Mouse (Mus musculus) spleen, postnatal 4 days (tissue): ENCODE measurements around the gene 2310033P09Rik.
"Not testable (repeated sequence)": the region's sequence is repeated elsewhere in the genome, so short reads cannot be mapped to it uniquely, and the experiment has no call there.

Experiments used
- DNase-seq, 2 experiments: peaks; one replicate each; pipeline ENCODE4 v3.0.0; 2022; ENCODE audit warnings: low spot score in 2 of 2

The 2310033P09Rik gene

GRCm38 (mm10) chr11:59196230-59196629 lies 11.9 kb upstream of the 2310033P09Rik start:
- no peak for DNase-seq

DNA sequence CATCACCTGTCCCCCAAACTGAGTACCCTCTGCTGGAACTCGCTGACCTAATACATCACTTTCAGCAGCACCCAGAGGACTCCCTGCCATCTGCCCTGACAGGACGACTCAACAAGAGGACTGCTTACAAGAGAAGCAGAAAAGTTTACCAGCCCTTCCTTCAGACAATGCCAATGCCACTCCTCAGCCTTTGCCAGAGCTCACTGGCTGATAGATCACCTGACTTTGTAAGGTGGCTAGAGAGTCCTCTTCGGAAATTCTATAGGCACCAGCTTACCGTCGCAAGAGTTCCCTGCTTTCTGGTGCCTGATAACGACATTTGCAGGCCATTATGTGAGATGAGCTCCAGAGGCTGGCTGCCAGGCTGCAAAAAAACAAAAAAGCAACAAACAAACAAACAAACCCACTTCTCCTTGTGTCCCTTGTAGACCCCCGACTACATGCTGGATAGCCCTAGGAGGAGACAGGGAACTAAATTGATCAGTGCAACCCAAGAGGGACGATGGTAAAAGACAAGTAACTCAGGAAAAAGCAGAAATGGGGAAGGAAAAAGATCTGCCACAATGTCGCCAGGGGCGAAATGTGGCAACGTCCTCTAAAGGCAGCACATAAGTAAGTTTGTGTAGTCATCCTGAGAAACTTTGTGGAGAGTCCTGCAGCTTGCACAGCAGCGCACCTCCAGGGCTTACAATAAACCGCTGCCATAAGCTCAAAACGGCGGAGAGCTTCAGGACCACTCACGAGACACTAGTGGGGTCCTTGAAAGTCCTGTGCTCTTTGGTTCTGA lies 6.7 kb upstream of the 2310033P09Rik start:
- DNase-seq: peak in 1 of 2 experiments; percentile 61

- DNase-seq: peak; percentile 94 to 98
Observed at GRCm38 (mm10) chr11:59202081-59202995, 5.8 kb upstream of the 2310033P09Rik start, which contains the start of gene Mrpl55. Gene Mrpl55 (plus strand): TSS chr11:59202486.

GRCm38 (mm10) chr11:59209003-59209441 lies 901 bp downstream of the 2310033P09Rik start:
- DNase-seq: peak; percentile 78 to 88

- no peak for DNase-seq
Observed at GRCm38 (mm10) chr11:59209580-59209979, 1.5 kb downstream of the 2310033P09Rik start.

- DNase-seq: no peak
Observed at GRCm38 (mm10) chr11:59210020-59210419, 1.9 kb downstream of the 2310033P09Rik start.

DNA sequence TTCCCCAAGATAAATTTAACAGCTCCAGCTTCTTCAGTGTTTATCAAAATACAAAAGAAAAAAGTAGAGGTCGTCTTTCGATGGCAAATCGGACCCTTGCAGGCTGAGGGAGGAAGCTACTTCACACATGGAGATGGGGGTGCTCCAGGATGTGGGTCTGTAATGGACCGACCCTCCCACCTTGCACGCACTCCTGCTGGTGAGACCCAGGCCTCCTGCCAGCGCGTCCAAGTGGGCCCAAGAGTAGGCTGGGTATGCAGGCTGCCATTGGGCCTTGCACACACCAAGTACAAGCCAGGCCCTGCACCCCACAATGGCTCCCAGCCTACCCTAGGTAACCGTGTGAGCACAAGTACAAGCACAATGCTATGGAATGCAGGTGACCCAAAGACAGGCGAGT lies 3.4 kb downstream of the 2310033P09Rik start:
- DNase-seq: not testable (repeated sequence)

DNA sequence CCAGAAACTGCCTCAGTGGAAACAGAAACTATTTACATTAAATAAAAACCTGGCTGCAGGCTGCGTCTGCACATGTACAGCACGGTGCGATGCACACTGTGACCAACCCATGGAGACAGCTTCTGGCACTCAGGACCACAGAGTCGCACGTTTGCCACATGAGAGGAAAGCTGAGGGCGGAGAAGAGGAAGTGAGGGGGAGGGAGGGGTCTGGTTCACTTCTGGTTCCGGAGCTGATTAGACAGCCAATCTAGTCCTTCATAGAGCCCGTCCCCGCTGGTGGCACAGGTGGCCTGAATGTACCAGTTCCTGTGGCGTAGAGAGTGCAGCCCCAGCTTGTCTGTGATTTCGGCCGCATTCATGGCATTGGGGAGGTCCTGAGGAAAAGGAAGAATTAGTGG lies 4.2 kb downstream of the 2310033P09Rik start:
- peak; percentile 44 to 73 for DNase-seq

GRCm38 (mm10) chr11:59212892-59213494 lies 4.9 kb downstream of the 2310033P09Rik start:
- DNase-seq: no peak

GRCm38 (mm10) chr11:59216955-59217354 lies 8.8 kb downstream of the 2310033P09Rik start:
- no peak for DNase-seq

GRCm38 (mm10) chr11:59218389-59218998 lies 10.4 kb downstream of the 2310033P09Rik start:
- DNase-seq: no peak

GRCm38 (mm10) chr11:59219064-59219463 lies 10.9 kb downstream of the 2310033P09Rik start:
- DNase-seq: peak; percentile 52 to 78

GRCm38 (mm10) chr11:59221604-59222003 lies 13.5 kb downstream of the 2310033P09Rik start:
- DNase-seq: no peak

DNA sequence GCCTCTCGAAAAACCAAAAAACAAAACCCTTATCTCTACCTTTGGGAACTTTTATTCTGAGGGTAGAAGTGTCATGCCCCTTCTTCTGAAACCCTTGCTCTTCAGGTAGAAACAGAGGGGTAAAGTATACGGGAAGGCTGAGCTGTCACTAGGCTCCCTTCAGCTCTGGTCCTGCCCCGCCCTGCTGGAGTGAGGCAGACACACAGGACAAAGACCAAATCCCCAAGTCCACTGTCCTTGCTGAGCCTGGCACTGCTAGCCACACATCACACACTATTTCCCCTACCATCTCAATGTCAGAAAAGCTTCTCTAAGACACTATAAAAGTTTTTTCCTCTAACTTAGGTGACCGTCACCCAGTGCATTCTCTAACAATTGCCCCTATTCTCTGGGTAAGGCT lies 14.2 kb downstream of the 2310033P09Rik start:
- DNase-seq: no peak

DNA sequence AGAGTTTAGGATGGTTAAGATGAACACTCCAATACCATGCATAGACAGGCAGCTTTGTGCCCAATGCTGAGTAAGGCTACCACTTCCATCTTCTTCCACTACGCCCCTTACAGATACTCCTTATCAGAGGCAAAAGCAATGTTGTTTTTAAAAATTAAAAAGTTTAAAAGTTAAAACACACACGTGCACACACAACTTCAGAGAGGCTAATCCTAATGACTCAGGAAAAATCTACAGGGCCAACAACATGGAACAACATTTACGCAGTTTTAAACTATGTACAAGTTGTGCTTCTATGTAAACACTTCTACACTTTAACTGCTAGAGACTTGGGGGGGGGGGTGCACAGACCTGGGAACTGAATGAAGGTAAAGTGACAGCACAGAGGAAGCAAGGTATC lies 15.9 kb downstream of the 2310033P09Rik start:
- no peak for DNase-seq

DNA sequence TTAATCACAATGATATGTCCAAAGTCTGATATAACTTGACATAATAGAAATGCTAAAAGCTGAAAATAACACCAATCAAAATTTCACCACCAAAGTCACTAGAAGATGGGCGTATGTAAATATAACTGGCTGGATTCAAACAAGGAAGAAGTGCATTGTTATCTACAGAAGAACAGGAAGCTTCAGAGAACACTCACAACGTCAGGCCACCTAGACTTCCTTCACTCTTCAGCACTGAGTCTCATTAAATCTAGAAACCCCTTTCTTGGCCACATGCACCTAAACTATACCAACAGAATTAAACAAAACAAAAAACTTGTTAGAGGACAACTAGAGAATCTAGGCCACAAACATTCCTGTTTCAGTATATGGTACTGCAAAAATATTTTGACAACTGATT lies 16.3 kb downstream of the 2310033P09Rik start:
- no peak for DNase-seq

DNA sequence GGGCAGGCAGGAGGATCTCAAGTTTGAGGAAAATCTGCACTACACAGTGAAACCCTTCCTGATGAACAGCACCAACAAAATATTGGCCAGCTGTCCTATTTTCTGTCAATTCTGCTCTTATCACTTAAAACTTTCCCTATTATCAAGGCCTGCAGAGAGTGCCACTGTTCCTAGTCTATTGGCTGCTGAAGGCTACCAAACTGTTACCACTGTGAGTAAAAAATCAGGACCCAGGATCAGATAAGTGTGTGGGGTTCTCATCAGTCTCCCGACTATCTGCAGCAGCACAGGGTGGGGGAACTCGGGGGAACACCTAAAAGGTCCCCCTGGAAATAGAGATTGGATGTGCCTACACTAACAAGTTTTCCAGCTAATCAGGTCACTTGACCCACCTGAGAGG lies 17.0 kb downstream of the 2310033P09Rik start:
- no peak for DNase-seq

- DNase-seq: no peak
Observed at GRCm38 (mm10) chr11:59226251-59226650, 18.1 kb downstream of the 2310033P09Rik start.

DNA sequence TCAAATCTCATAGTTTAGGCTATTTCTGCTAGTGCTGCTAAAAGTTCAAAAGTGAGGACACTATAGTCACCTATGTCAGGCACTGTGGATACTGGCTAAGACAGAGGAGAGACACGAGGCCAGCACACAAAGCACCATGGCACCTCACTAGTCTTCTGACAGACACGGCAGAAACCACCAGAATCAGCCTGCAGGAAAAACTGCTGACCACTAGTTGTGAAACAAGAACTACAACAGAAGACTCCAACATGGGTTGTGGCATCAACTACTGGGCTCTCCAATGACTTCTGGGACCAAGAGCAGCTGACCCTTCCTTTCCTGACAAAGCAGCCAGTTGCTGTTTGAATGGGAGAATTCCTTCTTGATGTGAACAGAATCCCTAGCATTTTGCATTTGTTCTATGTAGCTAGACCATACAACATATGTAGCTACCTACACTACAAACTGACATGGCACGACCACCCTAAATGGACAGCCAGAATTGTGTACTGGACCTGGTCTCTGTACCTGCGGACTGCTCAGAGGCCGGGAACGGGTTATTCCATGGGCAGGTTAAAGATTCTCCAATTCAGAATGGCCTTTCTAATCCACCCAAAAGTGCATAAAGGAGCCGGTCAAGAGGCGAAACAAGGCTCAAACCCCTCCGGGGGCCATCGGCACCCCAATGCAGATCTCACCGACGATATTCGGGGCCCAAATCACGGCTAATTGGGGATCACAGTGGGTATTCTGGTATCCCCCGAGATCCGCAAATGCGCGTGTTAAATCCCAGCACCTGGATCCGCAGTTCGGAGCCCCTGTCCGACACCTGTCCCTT lies 18.9 kb downstream of the 2310033P09Rik start:
- no peak for DNase-seq

- DNase-seq: no peak
Observed at GRCm38 (mm10) chr11:59227604-59228121, 19.5 kb downstream of the 2310033P09Rik start.
